Mouse (Mus musculus): ENCODE data around the gene Atp6v1b1.

The Atp6v1b1 gene

DNA sequence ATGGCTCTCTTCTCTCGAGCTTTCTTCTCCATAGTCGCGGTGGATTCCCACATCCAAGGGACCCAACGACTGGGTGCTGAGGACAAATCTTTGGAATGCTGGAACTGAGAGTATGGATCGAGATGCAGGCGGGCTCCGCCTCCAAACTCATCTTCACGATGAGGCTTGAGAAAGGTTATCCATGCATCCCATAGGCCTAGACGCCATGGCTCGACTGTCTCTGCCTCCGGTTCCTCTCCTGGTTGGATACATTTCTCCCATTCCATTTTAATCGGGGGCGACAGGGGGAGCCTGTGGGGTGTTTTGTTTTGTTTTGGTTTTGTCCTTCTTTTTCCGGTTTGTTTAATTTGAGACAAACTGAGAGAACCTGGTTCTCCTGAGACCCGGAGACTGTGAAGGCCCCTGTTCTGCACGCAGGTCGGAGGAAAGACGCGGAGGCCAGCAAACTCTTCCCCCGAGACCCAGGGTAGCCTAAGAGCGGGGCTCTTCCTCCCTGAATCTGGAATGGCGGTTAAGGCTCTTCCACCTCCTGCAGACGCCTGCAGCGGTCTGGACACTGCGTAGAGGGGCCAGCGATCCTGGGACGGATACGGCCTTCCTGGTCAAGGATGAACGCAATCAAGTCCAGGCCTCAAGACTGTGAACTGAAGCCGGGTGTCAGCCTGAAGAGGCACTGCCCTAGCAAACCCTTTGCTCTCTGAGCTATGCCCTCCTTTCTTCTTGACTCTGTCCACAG lies 27.2 kb upstream of the Atp6v1b1 start:
- DNase-seq (ENCODE audit: low read depth, low spot score), result no peak

DNA sequence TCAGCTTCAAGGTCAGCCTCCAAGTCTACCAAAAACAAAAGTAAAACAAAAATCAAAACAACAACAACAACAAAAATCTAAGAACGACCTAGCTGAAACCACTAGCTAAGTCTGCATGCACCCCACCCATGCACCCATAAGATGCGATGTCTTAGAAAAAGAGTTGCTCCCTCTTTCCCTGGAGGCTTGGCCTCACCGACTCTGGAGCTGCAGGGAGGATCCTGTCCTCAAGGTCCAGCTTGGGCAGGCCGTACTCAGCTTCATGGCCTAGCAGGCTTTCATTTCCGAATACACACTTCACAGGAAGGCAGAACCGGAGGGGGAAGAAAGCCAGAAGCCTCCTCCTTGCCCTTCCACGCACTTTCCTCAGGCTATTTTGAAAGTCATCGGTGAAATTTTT lies 25.8 kb upstream of the Atp6v1b1 start:
- no peak for DNase-seq (ENCODE audit: low read depth, low spot score)

GRCm38 (mm10) chr6:83722526-83722925 lies 20.3 kb upstream of the Atp6v1b1 start:
- no peak for DNase-seq (ENCODE audit: low read depth, low spot score)

- DNase-seq (ENCODE audit: low read depth, low spot score), result no peak
These were observed 15.6 kb upstream of the Atp6v1b1 start for GRCm38 (mm10) chr6:83727178-83727577.

DNA sequence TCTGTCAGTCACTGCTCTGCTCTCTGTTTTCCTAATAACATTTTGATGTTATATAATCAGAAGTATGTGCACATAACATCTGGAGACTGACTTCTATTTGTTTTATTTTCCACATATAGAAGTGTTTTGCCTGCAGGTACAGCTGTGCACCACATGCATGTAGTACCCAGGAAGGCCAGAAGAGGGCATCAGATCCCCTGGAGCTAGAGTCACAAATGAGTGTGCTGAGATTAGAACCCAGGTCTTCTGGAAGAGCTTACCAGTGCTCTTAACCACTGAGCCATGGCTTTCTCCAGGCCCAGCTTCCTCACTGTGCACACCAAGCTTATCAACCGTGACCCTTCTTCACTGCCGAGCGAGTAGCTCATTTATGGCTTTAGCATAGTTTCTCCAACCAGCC lies 14.3 kb upstream of the Atp6v1b1 start:
- no peak for DNase-seq (ENCODE audit: low read depth, low spot score)

- no peak for DNase-seq (ENCODE audit: low read depth, low spot score)
These were observed 13.3 kb upstream of the Atp6v1b1 start for GRCm38 (mm10) chr6:83729350-83729970.

DNA sequence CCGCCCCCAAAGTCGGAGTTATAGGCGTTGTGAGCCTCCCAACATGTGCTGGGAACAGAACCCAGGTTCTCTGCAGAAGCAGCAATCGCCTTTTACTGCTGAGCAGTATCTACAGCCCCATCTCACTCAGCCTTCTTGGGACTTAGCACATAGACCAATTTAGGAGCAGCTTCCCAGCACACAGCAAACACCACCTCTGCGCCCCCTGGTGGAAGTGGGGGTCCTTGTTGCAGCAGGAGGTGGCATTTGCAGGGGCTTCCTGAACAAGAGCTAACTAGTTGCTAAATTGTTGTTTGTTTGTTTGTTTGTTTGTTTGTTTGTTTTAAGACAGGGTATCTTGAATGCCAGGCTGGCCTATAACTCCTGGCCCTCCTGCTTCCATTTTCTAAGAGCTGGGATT lies 11.7 kb upstream of the Atp6v1b1 start:
- peak; percentile 64 for DNase-seq (ENCODE audit: low read depth, low spot score)

DNA sequence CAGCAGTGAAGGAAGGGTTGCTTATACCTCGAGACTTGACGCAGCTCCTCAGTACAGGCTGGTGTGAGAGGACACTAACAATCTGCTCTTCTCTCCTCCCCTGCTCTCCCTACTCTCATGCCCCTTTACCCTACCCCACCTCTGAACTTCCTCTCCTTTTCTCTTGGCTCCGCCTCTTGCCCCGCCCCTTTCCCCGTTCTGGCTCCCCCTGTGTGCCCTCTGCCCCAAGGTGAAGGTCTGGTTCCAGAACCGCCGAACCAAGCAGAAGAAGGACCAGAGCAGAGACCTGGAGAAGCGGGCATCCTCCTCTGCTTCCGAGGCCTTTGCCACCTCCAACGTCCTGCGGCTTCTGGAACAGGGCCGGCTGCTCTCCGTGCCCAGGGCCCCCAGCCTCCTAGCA lies 5.5 kb upstream of the Atp6v1b1 start:
- DNase-seq (ENCODE audit: low read depth, low spot score), result no peak

- no peak for DNase-seq (ENCODE audit: low read depth, low spot score)
These were observed 4.2 kb upstream of the Atp6v1b1 start for GRCm38 (mm10) chr6:83738596-83738995.

DNA sequence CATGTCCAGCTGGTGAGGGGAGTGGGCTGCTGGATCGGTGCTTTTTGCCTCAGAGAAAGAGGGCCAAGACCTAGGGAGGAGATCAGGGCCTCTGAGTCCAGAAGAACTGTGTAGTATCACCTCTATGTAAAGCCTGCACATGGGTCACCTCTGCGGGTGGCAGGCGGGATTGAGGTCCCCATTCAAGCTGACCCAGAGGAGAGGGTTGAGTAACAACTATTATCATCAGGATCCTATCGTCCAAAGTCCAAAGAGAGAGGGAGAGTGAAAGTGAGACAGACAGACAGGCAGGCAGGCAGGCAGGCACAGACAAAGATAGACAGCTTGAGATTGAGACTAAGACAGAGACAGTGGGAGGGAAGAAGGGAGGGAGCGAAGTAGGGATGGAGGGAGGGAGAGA lies 422 bp downstream of the Atp6v1b1 start:
- no peak for DNase-seq (ENCODE audit: low read depth, low spot score)

- DNase-seq (ENCODE audit: low read depth, low spot score), result no peak
These were observed 1.3 kb downstream of the Atp6v1b1 start for GRCm38 (mm10) chr6:83744126-83744525.

DNA sequence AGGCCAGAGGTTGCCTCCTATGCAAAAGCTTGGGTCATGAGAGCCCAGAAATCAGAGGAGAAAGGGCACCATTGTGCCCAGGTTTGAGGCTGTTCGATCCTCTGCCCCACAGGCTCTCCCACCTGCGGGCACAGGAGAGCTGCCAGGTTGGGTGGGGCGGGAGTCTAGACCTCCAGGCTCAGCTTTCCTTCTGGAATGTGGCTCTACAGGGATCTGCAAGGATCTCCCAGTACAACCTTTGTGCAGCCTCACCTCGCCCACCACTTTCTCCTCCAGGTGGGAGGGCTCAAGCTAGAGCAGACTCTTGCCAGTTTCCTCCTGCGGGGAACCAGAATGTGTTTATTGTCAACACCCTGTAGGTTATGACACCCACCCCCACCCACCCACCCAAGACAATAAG lies 1.8 kb downstream of the Atp6v1b1 start:
- DNase-seq (ENCODE audit: low read depth, low spot score), result no peak

DNA sequence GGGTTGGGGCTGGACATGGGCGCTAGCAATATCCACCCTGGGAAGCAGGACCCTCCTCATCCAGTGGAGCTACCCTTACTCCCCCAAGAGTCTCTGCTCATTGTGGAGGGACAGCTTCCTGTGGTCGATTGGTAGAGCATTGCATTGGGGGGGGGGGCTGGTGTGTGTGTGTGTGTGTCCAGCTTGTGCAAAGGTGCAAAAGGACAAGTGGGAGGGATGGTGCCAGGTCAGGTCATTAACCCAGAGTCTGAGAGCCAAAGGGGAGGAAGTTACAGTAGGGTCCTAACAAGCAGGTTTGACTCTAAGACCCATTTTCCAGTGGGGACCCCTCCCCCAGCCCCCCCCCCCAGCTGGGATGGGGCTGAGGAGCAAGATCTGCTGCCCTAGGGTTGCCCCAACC lies 2.7 kb downstream of the Atp6v1b1 start:
- no peak for DNase-seq (ENCODE audit: low read depth, low spot score)

- no peak for DNase-seq (ENCODE audit: low read depth, low spot score)
These were observed 6.5 kb downstream of the Atp6v1b1 start for GRCm38 (mm10) chr6:83749286-83749685.

- peak; percentile 69 for DNase-seq (ENCODE audit: low read depth, low spot score)
These were observed 7.4 kb downstream of the Atp6v1b1 start for GRCm38 (mm10) chr6:83750171-83750684.

- no peak for DNase-seq (ENCODE audit: low read depth, low spot score)
These were observed 13.3 kb downstream of the Atp6v1b1 start for GRCm38 (mm10) chr6:83756051-83756450.

- DNase-seq (ENCODE audit: low read depth, low spot score), result no peak
These were observed 19.6 kb downstream of the Atp6v1b1 start, which contains the start of gene Ankrd53 for GRCm38 (mm10) chr6:83762344-83762743. Gene Ankrd53 (plus strand): TSS chr6:83762644.

- DNase-seq (ENCODE audit: low read depth, low spot score), result no peak
These were observed 20.2 kb downstream of the Atp6v1b1 start for GRCm38 (mm10) chr6:83762880-83763431.

DNA sequence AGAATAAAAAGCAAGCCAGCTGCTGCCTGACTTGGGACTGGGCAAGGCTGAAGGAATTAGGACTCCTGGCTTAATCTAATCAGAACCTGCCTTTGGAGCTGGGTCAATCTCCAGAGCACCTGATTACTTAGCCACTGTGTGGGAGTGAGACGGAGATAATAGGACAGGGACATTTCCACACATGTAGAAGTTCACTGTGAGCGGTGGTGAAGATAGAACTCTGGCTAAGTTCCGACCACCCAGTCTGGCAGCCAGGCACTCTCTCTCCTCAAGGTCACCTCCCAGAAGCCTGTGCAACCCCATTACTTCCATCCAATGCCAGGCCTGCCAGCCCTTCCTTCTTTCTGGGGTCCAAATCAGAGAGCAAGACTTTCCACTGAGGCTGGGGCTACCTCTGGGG lies 24.2 kb downstream of the Atp6v1b1 start:
- no peak for DNase-seq (ENCODE audit: low read depth, low spot score)

- no peak for DNase-seq (ENCODE audit: low read depth, low spot score)
These were observed 25.7 kb downstream of the Atp6v1b1 start for GRCm38 (mm10) chr6:83768485-83768884.

DNA sequence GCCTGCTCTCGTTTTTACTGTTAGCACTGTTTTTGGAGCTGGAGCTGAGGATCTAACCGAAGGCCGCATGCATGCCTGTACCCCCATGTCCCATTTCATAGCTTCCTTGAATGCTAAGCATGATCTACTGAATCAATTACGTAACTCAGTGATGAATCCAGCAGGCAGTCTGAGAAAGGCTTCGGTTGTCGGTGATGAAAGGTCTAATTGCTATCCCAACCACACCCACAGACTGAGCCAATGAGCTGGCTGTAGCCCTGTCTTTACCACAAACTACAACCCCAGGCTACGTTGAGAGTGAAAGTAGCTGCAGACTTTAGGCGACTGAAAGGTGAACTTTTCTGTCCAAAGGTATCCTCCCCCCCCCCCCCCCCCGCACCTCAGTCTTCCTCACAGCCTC lies 31.3 kb downstream of the Atp6v1b1 start:
- no peak for DNase-seq (ENCODE audit: low read depth, low spot score)

DNA sequence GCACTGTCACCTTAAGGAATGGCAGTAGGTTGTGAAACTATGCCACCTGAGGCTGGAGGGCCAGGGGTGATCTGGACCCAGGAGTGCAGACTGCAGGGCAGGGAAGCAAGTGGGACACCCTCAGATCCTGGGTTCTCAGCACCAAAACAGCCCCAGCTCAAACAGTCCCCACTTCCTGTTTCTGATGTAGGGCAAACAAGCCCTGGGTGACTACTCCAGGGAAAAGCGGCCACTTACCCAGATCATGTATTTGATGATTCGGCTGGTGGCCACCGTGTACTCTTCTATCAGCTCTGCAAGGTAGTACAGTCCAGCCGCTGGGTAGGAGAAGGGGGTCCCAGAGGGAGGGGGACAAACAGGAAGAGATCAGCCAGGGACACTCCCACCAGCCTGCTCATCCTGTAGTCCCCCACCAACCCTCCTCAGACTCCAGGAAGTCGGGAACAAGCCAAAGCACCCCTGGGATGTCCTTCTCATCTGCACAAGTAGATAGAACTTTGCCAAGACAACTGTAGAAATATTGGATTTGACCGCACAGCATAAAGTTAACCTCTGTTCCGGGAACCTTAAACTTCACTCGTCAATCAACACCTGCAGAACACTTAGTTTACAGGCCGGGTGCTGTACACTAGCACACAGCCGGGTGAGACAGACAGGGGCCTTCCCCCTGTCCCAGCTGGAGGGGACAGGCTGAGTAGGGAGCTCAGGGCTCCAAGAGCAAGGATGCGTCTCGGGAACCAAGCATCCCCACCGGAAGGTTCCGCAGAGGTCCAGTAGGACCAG lies 32.2 kb downstream of the Atp6v1b1 start:
- DNase-seq (ENCODE audit: low read depth, low spot score), result no peak

All from forelimb bud, embryonic 11.5 days (tissue).